Mouse (Mus musculus) layer of hippocampus, adult 8-10 months (tissue): Measurements from ENCODE around the gene Ptpn12. TPM values are rescaled to one million over a fixed set of nuclear protein-coding genes. Genes with fewer than 3 reads are reported as not detected.

Experiments used
- DNase-seq, 2 experiments: peaks; one replicate each; pipeline ENCODE4 v3.0.0; 2022; ENCODE audit warnings: low spot score in 2 of 2
- total RNA-seq, 4 experiments: library from RNA; stranded (reverse); gene quantifications; 2 replicates each; pipeline ENCODE4 v1.2.4; 2022

Ptpn12 gene
- total RNA-seq, 4 experiments from 2014 or later: 36.3 to 42.8 (median 38.0) TPM

GRCm38 (mm10) chr5:21032626-21033025 lies 23.1 kb downstream of the Ptpn12 start:
- DNase-seq: no peak

GRCm38 (mm10) chr5:21030226-21030625 lies 25.5 kb downstream of the Ptpn12 start:
- DNase-seq: no peak

DNA sequence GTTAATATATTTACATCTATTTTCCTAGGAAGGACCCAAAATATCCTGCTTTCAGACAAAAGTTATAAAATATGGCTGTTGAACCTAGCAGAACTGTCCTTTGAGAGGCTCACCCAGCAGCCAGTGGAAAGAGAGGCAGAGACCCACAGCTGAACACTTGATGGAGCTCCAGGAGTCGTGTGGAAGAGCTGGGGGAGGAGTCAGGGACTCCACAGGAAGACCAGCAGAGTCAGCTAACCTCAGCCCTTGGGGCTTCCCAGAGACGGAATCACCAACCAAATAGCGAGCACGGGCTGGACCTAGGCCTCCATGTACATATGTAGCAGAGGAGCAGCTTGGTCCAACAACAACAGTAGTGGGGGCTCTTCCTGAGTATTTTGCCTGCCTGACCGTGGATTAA lies 38.6 kb downstream of the Ptpn12 start:
- no peak for DNase-seq

DNA sequence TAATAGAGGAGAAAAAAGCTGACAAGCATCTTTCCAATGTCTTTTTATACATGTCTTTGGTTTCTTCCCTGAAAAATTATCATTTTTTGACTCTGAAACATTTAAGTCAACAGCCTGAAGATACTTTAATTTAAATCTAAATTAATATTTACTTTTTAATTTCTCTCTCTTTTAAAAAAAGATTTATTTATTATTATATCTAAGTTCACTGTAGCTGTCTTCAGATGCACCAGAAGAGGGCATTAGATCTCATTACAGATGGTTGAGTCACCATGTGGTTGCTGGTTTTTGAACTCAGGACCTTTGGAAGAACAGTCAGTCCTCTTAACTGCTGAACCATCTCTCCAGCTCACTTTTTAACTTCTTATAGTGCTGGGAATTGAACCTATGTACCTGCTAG lies 44.8 kb downstream of the Ptpn12 start:
- DNase-seq: no peak

- DNase-seq: no peak
These were observed 53.0 kb downstream of the Ptpn12 start for GRCm38 (mm10) chr5:21002723-21003122.

GRCm38 (mm10) chr5:21001622-21002315 lies 53.9 kb downstream of the Ptpn12 start:
- no peak for DNase-seq

DNA sequence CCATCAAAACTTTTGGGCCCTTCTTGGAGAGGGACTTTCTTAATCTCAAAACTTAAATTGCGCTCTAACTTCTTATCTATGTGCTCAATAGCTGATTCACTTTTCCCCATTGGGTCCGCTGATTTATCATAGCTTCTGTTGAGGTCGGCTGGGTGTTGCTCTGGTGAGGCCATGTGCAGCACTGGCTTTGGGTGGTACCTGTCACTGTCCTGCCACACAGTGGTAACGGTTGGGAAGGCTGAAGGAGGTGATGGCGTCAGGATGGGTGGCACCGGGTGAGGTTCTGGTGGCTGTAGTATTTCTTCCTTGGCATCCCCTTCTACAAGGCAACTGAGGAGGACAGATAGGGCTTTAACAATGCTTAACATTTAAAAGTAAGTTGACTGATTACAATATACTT lies 57.3 kb downstream of the Ptpn12 start:
- no peak for DNase-seq

DNA sequence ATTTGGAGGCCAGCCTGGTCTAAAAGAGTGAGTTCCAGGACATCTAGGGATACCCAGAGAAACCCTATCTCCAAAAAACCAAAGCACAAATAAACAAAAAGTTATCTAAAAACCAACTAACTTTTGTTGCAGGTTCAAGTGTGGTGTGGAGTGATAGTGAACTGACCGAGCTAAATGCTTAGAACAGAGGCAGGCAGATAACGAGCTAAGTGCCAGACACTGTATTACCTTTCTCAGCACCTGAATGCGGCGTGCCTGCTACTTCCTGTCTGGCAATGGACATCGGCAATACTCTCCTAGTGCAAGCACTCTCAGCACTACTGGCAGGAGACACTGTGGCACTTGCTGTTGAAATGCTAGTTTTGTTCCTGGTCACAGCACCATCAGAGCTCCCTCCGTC lies 58.2 kb downstream of the Ptpn12 start:
- DNase-seq: no peak

GRCm38 (mm10) chr5:20990062-20990809 lies 65.5 kb downstream of the Ptpn12 start:
- DNase-seq: no peak

GRCm38 (mm10) chr5:20986271-20986670 lies 69.4 kb downstream of the Ptpn12 start:
- DNase-seq: no peak

- DNase-seq: no peak
These were observed 72.2 kb downstream of the Ptpn12 start for GRCm38 (mm10) chr5:20983505-20983904.

GRCm38 (mm10) chr5:20974690-20975089 lies 81.0 kb downstream of the Ptpn12 start:
- no peak for DNase-seq

DNA sequence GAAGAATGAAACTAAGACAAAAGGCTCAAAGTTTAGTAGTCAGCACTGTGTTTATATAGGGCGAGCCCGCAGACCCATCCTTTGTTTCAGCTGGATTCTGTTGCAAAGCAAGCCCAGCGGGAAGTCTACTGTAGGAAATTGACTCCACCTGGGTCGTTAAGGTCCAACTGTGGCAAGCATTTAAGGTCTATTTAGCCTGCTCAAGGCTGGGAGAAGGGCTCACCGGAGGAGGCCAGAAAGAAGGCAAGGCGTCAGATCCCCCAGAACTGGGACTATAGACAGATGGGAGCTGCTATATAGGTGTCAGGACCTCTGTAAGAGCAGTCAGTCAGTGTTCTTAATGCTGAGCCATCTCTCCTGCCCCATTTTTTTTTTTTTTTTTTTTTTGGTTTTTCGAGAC lies 81.7 kb downstream of the Ptpn12 start:
- DNase-seq: no peak

GRCm38 (mm10) chr5:20973069-20973468 lies 82.6 kb downstream of the Ptpn12 start:
- no peak for DNase-seq

DNA sequence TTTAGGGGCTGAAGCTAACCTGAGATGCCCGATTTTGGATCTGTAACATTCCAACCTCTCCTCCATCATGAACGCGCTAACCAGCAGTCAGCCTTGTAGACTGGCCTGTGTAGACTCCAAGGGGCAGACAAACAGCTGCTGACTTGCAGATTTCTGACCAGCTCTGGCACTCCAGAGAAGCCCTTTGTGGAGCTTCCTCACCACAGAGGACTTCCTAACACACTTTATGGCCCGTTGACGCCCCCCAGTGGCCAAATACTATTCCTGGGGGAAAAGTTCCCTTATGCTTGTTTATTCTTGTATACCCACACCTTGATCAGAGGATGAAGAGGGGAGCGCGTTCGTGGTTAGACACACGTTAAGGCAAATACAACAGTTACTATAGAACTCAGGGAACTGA lies 86.7 kb downstream of the Ptpn12 start:
- peak in 1 of 2 experiments; percentile 25 for DNase-seq

GRCm38 (mm10) chr5:20968493-20968892 lies 87.2 kb downstream of the Ptpn12 start:
- no peak for DNase-seq

DNA sequence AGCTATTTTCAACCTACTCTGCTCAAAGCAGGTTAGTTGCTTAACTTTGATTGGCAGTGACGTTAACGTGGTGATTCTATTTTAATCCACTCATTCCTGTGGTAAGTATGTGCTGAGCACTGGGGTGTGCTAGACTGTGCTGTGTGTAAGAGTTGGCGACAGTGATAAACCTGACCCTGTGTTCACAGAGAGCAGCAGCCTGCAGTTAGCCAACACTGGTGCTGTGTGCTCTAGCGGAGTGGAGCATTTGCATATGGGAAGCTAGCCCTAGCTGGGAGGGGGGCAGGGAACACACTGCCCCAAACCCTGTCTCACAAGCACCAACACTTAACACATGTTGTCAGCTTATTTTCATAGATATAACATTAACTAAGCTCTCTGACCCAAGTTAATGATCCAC lies 87.8 kb downstream of the Ptpn12 start:
- DNase-seq: no peak

GRCm38 (mm10) chr5:20964446-20964845 lies 91.3 kb downstream of the Ptpn12 start:
- no peak for DNase-seq

- peak in 1 of 2 experiments; percentile 38 for DNase-seq
These were observed 92.4 kb downstream of the Ptpn12 start for GRCm38 (mm10) chr5:20963295-20963694.

- no peak for DNase-seq
These were observed 94.8 kb downstream of the Ptpn12 start for GRCm38 (mm10) chr5:20960927-20961326.

GRCm38 (mm10) chr5:20956298-20956697 lies 99.4 kb downstream of the Ptpn12 start, which contains the start of gene Rsbn1l:
Rsbn1l (minus strand) TSS chr5:20956398.
- DNase-seq: no peak

GRCm38 (mm10) chr5:20955114-20955835 lies 100.4 kb downstream of the Ptpn12 start:
- DNase-seq: no peak
